Mouse (Mus musculus): ENCODE data around the gene Mkln1. TPM values are rescaled to one million over a fixed set of nuclear protein-coding genes. Genes with fewer than 3 reads are reported as not detected.

Mkln1 gene
- polyA plus RNA-seq, 1 experiment from 2014 or later: 217 TPM

GRCm38 (mm10) chr6:31525231-31525900, 126.8 kb downstream of the Mkln1 start:
- Histone ChIP-seq H3K36me3 (ENCODE audit: control insufficient read depth, insufficient read depth, low read length) (peaks cover 5% of the 10 kb centered on the region; the same call in 1 of the 2 replicates), H3K4me2 (ENCODE audit: low read depth, low read length) (no peak overlapping the region), H3K9me3 (ENCODE audit: control insufficient read depth, low read length) (no peaks in the 10 kb centered on the region), H3K27ac (ENCODE audit: low read length) (no peak overlapping the region), H3K27me3 (ENCODE audit: control insufficient read depth, insufficient read depth, low read depth, low read length) (no peaks in the 10 kb centered on the region), H3K4me1 (replicated peaks; ENCODE audit: control insufficient read depth, insufficient read depth, low read length) (no peaks in the 10 kb centered on the region), H3K4me3 (ENCODE audit: low read length) (no peak overlapping the region), H3K9ac (ENCODE audit: low read length) (no peak overlapping the region)
- 0 out of 2 replicates have a peak, but pooled peaks have one; percentile 31 for ATAC-seq (ENCODE audit: low read depth)
- WGBS: 64% methylated on average over 6 of the region's 6 CpGs

- no peak for ATAC-seq (ENCODE audit: low read depth)
- peaks cover 5% of the 10 kb centered on the region; the same call in 1 of the 2 replicates for H3K36me3 ChIP-seq (ENCODE audit: control insufficient read depth, insufficient read depth, low read length)
- no peaks in the 10 kb centered on the region for H3K4me1 ChIP-seq (replicated peaks; ENCODE audit: control insufficient read depth, insufficient read depth, low read length)
- no peak overlapping the region for H3K9ac ChIP-seq (ENCODE audit: low read length)
- H3K27ac ChIP-seq (ENCODE audit: low read length): no peak overlapping the region
- 79% methylated on average over 5 of the region's 5 CpGs for WGBS
- no peaks in the 10 kb centered on the region for H3K9me3 ChIP-seq (ENCODE audit: control insufficient read depth, low read length)
- no peak overlapping the region for H3K4me2 ChIP-seq (ENCODE audit: low read depth, low read length)
- H3K27me3 ChIP-seq (ENCODE audit: control insufficient read depth, insufficient read depth, low read depth, low read length): no peaks in the 10 kb centered on the region
- H3K4me3 ChIP-seq (ENCODE audit: low read length): no peak overlapping the region
Measured at GRCm38 (mm10) chr6:31526929-31527328, 128.4 kb downstream of the Mkln1 start.

DNA sequence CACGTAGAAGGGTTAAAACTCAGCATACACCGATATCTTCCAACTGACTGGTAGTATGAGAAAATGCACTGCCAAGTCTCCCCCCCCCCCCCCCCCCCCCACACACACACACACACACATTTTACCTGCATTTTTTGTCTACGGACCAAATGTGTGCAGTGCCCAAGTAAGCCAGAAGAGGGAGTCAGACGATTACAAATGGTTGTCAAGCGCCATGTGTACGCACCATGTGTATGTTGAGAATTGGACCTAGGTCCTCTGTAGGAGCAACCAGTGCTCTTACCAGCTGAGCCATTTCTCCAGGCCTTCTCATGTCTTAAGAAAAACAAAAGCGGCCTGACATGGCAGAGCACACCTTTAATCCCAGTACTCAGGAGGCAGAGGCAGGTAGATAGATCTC, 129.4 kb downstream of the Mkln1 start:
- no peaks in the 10 kb centered on the region for H3K27me3 ChIP-seq (ENCODE audit: control insufficient read depth, insufficient read depth, low read depth, low read length)
- H3K27ac ChIP-seq (ENCODE audit: low read length): no peak overlapping the region
- H3K4me2 ChIP-seq (ENCODE audit: low read depth, low read length): no peak overlapping the region
- no peak overlapping the region for H3K9ac ChIP-seq (ENCODE audit: low read length)
- ATAC-seq (ENCODE audit: low read depth): no peak
- H3K36me3 ChIP-seq (ENCODE audit: control insufficient read depth, insufficient read depth, low read length): peaks cover 5% of the 10 kb centered on the region; the same call in 1 of the 2 replicates
- no peaks in the 10 kb centered on the region for H3K4me1 ChIP-seq (replicated peaks; ENCODE audit: control insufficient read depth, insufficient read depth, low read length)
- H3K4me3 ChIP-seq (ENCODE audit: low read length): no peak overlapping the region
- H3K9me3 ChIP-seq (ENCODE audit: control insufficient read depth, low read length): no peaks in the 10 kb centered on the region
- 58% methylated on average over 7 of the region's 7 CpGs for WGBS

DNA sequence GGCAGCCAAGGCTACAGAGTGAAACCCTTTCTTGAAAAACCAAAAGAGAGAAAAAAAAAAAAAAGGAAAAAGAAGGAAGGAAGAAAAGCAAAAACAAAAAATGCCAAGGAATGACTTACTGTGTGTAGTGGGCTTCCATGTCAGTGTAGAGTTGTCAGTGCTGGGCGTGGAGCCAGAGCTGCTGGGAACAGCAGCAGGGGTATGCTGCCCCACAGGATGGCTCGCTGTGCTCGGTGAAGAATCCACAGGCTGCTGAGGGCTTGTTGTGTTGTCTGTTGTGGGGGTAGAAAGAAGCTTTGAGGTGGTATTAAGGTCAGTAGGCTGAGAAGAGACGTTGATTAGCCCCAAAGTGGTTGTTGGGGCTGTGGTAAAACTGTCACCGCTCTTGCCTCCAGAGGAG, 129.8 kb downstream of the Mkln1 start:
- Histone ChIP-seq H3K27ac (ENCODE audit: low read length) (no peak overlapping the region), H3K4me2 (ENCODE audit: low read depth, low read length) (no peak overlapping the region), H3K9me3 (ENCODE audit: control insufficient read depth, low read length) (no peaks in the 10 kb centered on the region), H3K36me3 (ENCODE audit: control insufficient read depth, insufficient read depth, low read length) (peaks cover 5% of the 10 kb centered on the region; the same call in 1 of the 2 replicates), H3K27me3 (ENCODE audit: control insufficient read depth, insufficient read depth, low read depth, low read length) (no peaks in the 10 kb centered on the region), H3K4me3 (ENCODE audit: low read length) (no peak overlapping the region), H3K9ac (ENCODE audit: low read length) (no peak overlapping the region), H3K4me1 (replicated peaks; ENCODE audit: control insufficient read depth, insufficient read depth, low read length) (no peaks in the 10 kb centered on the region)
- 73% methylated on average over 5 of the region's 5 CpGs for WGBS
- ATAC-seq (ENCODE audit: low read depth): no peak

DNA sequence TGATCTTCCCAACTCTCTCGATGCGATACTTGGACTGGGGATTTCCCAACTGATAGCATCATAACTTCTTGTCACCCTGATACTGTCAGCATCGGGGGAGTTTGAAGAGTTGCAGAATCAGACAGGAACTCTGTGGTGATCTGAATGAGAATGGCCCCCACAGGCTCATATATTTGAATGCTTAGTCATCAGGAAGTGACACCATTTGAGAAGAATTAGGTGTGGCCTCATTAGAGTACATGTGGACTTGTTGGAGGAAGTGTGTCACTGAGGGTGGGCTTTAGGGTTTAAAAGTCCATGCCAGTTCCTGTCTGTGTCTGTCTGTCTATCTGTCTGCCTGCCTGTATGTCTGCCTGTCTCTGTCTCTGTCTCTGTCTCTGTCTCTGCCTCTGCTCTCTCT, 133.3 kb downstream of the Mkln1 start:
- Histone ChIP-seq H3K27ac (ENCODE audit: low read length) (no peak overlapping the region), H3K4me1 (replicated peaks; ENCODE audit: control insufficient read depth, insufficient read depth, low read length) (no peaks in the 10 kb centered on the region), H3K36me3 (ENCODE audit: control insufficient read depth, insufficient read depth, low read length) (no peaks in the 10 kb centered on the region), H3K4me3 (ENCODE audit: low read length) (no peak overlapping the region), H3K9me3 (ENCODE audit: control insufficient read depth, low read length) (no peaks in the 10 kb centered on the region), H3K4me2 (ENCODE audit: low read depth, low read length) (no peak overlapping the region), H3K27me3 (ENCODE audit: control insufficient read depth, insufficient read depth, low read depth, low read length) (no peaks in the 10 kb centered on the region), H3K9ac (ENCODE audit: low read length) (no peak overlapping the region)
- 71% methylated on average over 3 of the region's 3 CpGs for WGBS
- no peak for ATAC-seq (ENCODE audit: low read depth)

DNA sequence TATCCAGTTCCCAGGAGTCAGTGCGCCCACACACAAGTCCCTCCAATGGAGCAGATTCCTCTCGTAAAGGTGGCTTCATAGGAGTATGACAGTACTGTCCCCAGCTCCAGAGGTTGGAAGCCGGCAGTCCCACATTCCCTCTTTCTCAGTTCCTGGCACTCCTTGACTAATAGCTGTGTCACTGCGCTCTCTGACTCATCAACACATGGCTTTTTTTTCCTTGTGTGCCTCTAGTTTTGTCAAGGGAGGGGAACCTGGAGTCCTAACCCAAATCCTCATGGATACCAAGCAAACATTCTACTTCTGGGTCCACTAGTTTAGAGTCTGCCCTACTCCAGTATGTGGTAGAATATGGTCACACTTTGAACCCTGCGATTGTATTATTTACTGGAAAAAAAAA, 136.2 kb downstream of the Mkln1 start:
- H3K9me3 ChIP-seq (ENCODE audit: control insufficient read depth, low read length): no peaks in the 10 kb centered on the region
- no peak overlapping the region for H3K27ac ChIP-seq (ENCODE audit: low read length)
- no peaks in the 10 kb centered on the region for H3K36me3 ChIP-seq (ENCODE audit: control insufficient read depth, insufficient read depth, low read length)
- H3K9ac ChIP-seq (ENCODE audit: low read length): no peak overlapping the region
- no peak overlapping the region for H3K4me3 ChIP-seq (ENCODE audit: low read length)
- no peaks in the 10 kb centered on the region for H3K27me3 ChIP-seq (ENCODE audit: control insufficient read depth, insufficient read depth, low read depth, low read length)
- ATAC-seq (ENCODE audit: low read depth): no peak
- H3K4me2 ChIP-seq (ENCODE audit: low read depth, low read length): no peak overlapping the region
- WGBS: 94% methylated on average over 5 of the region's 5 CpGs
- no peaks in the 10 kb centered on the region for H3K4me1 ChIP-seq (replicated peaks; ENCODE audit: control insufficient read depth, insufficient read depth, low read length)

DNA sequence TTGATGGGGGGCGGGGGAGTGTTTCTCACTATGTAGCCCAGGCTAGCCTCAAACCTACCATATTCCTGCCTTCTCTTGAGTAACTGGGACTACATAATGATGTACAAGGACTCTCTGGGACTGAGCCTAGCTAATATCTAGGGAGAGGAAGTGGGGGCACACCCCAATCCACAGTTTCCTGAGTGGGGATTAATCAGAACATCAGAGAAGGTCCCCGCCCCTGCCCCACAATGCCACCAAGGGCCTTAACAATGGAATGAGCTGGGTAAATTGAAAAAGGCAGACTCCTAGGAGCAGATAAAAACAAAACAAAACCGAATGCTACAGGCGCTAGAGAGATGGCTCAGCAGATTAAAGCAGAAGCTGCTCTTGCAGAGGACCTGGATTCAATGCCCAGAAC, 138.7 kb downstream of the Mkln1 start:
- no peaks in the 10 kb centered on the region for H3K36me3 ChIP-seq (ENCODE audit: control insufficient read depth, insufficient read depth, low read length)
- no peak overlapping the region for H3K4me3 ChIP-seq (ENCODE audit: low read length)
- no peaks in the 10 kb centered on the region for H3K9me3 ChIP-seq (ENCODE audit: control insufficient read depth, low read length)
- H3K9ac ChIP-seq (ENCODE audit: low read length): no peak overlapping the region
- no peaks in the 10 kb centered on the region for H3K27me3 ChIP-seq (ENCODE audit: control insufficient read depth, insufficient read depth, low read depth, low read length)
- no peak overlapping the region for H3K27ac ChIP-seq (ENCODE audit: low read length)
- no peaks in the 10 kb centered on the region; the same call in 1 of the 2 replicates for H3K4me1 ChIP-seq (replicated peaks; ENCODE audit: control insufficient read depth, insufficient read depth, low read length)
- 80% methylated on average over 4 of the region's 4 CpGs for WGBS
- no peak overlapping the region for H3K4me2 ChIP-seq (ENCODE audit: low read depth, low read length)
- no peak for ATAC-seq (ENCODE audit: low read depth)

- ATAC-seq (ENCODE audit: low read depth): no peak
- Histone ChIP-seq H3K4me2 (ENCODE audit: low read depth, low read length) (no peak overlapping the region), H3K4me1 (replicated peaks; ENCODE audit: control insufficient read depth, insufficient read depth, low read length) (no peaks in the 10 kb centered on the region; the same call in 1 of the 2 replicates), H3K27me3 (ENCODE audit: control insufficient read depth, insufficient read depth, low read depth, low read length) (no peaks in the 10 kb centered on the region), H3K9me3 (ENCODE audit: control insufficient read depth, low read length) (no peaks in the 10 kb centered on the region), H3K4me3 (ENCODE audit: low read length) (no peak overlapping the region), H3K9ac (ENCODE audit: low read length) (no peak overlapping the region), H3K36me3 (ENCODE audit: control insufficient read depth, insufficient read depth, low read length) (no peaks in the 10 kb centered on the region), H3K27ac (ENCODE audit: low read length) (no peak overlapping the region)
- 92% methylated on average over 1 of the region's 1 CpGs for WGBS
Measured at GRCm38 (mm10) chr6:31538112-31538511, 139.6 kb downstream of the Mkln1 start.

DNA sequence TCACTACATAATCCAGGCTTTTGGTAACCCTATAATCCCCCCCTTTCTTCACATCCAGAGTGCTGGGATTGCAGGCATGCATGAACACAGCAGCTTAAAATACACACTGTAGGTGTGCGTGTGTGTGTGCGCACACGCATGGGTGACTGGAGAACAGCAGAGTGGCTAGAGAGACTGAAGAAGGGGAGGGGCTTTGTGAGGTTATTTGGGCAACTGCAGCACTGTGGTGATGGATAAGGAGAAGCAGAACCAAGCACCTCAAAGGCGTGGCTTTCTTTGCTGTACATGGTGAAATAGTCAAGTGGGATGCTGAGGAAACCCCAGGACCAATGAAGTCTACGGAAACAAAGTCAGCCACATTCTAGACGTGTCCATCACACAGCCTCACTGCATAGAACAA, 141.5 kb downstream of the Mkln1 start:
- 69% methylated on average over 6 of the region's 6 CpGs for WGBS
- peaks cover 2% of the 10 kb centered on the region; the same call in 1 of the 2 replicates for H3K4me1 ChIP-seq (replicated peaks; ENCODE audit: control insufficient read depth, insufficient read depth, low read length)
- ATAC-seq (ENCODE audit: low read depth): no peak; the same call in 1 of the 2 replicates
- no peaks in the 10 kb centered on the region for H3K9me3 ChIP-seq (ENCODE audit: control insufficient read depth, low read length)
- H3K9ac ChIP-seq (ENCODE audit: low read length): no peak overlapping the region
- H3K27me3 ChIP-seq (ENCODE audit: control insufficient read depth, insufficient read depth, low read depth, low read length): no peaks in the 10 kb centered on the region
- H3K4me3 ChIP-seq (ENCODE audit: low read length): no peak overlapping the region
- no peaks in the 10 kb centered on the region for H3K36me3 ChIP-seq (ENCODE audit: control insufficient read depth, insufficient read depth, low read length)
- H3K4me2 ChIP-seq (ENCODE audit: low read depth, low read length): no peak overlapping the region
- H3K27ac ChIP-seq (ENCODE audit: low read length): no peak overlapping the region

Measured in lung, embryonic 16.5 days (tissue).